Mouse (Mus musculus) ovary, adult 18-20 months (tissue): ENCODE measurements around the gene Nudt12.

Experiments used
- DNase-seq: peaks from one replicate; pipeline ENCODE4 v3.0.0; 2022; ENCODE audit warnings: low spot score, mixed read lengths

The Nudt12 gene

GRCm38 (mm10) chr17:59013091-59013459, at the start of gene Nudt12:
Gene Nudt12 (minus strand): TSS chr17:59013372.
- DNase-seq = peak; percentile 44

GRCm38 (mm10) chr17:59053306-59053705, 40.1 kb upstream of the Nudt12 start:
- DNase-seq = no peak

GRCm38 (mm10) chr17:59039754-59040153, 26.6 kb upstream of the Nudt12 start:
- no peak for DNase-seq

GRCm38 (mm10) chr17:59033445-59033844, 20.3 kb upstream of the Nudt12 start:
- no peak for DNase-seq

- no peak for DNase-seq
These were observed 13.2 kb upstream of the Nudt12 start for GRCm38 (mm10) chr17:59026336-59026735.

GRCm38 (mm10) chr17:59024502-59024901, 11.3 kb upstream of the Nudt12 start:
- DNase-seq = no peak

- DNase-seq = no peak
These were observed 10.8 kb upstream of the Nudt12 start for GRCm38 (mm10) chr17:59023971-59024370.

GRCm38 (mm10) chr17:59018666-59019065, 5.5 kb upstream of the Nudt12 start:
- DNase-seq = no peak

GRCm38 (mm10) chr17:59012421-59013090, 616 bp downstream of the Nudt12 start:
- no peak for DNase-seq

- DNase-seq = no peak
These were observed 1.4 kb downstream of the Nudt12 start for GRCm38 (mm10) chr17:59011546-59012307.

- DNase-seq = no peak
These were observed 21.9 kb downstream of the Nudt12 start, which contains the start of gene Pdzph1 for GRCm38 (mm10) chr17:58991275-58991674. Gene Pdzph1 (minus strand): TSS chr17:58991375.

GRCm38 (mm10) chr17:58973237-58973636, 39.9 kb downstream of the Nudt12 start:
- DNase-seq = no peak

GRCm38 (mm10) chr17:58959905-58960304, 53.3 kb downstream of the Nudt12 start:
- DNase-seq = peak; percentile 3

- no peak for DNase-seq
These were observed 56.1 kb downstream of the Nudt12 start for GRCm38 (mm10) chr17:58957055-58957454.
